8 mouse cellular contexts compared by ENCODE assay signal in genomic region chr8:86808239-86808638, GRCm38 (mm10).
A peak's percentile ranks its signal among the peaks of the same experiment; 100 is the strongest.
DNase-seq lines count a peak whose midpoint lies in the region; ATAC-seq and TF ChIP-seq lines count a peak whose summit lies in the region.

No protein-coding gene starts in this region.

- H3K36me3 ChIP-seq in heart, postnatal 0 days (replicated peaks; ENCODE audit: control insufficient read depth, insufficient read depth, low read length): no peaks in the 10 kb centered on the region
- H3K36me3 ChIP-seq in lung, embryonic 16.5 days (ENCODE audit: control insufficient read depth, insufficient read depth, low read length): no peaks in the 10 kb centered on the region
- no peaks in the 10 kb centered on the region for H3K36me3 ChIP-seq in hindbrain, embryonic 10.5 days
- H3K36me3 ChIP-seq in forebrain, embryonic 15.5 days: no peaks in the 10 kb centered on the region

- no peak overlapping the region for H3K9ac ChIP-seq in heart, postnatal 0 days (replicated peaks; ENCODE audit: low read depth, low read length)
- no peak overlapping the region for H3K9ac ChIP-seq in lung, embryonic 16.5 days (ENCODE audit: low read length)
- no peak overlapping the region for H3K9ac ChIP-seq in forebrain, embryonic 15.5 days (replicated peaks)

- H3K4me1 ChIP-seq in heart, postnatal 0 days (ENCODE audit: control insufficient read depth, insufficient read depth): no peaks in the 10 kb centered on the region
- H3K4me1 ChIP-seq in lung, embryonic 16.5 days (replicated peaks; ENCODE audit: control insufficient read depth, insufficient read depth, low read length): no peaks in the 10 kb centered on the region
- no peaks in the 10 kb centered on the region for H3K4me1 ChIP-seq in hindbrain, embryonic 10.5 days (replicated peaks)
- no peaks in the 10 kb centered on the region for H3K4me1 ChIP-seq in forebrain, embryonic 15.5 days

- no peak overlapping the region for H3K4me3 ChIP-seq in heart, postnatal 0 days (ENCODE audit: low read depth, low read length)
- H3K4me3 ChIP-seq in lung, embryonic 16.5 days (ENCODE audit: low read length): no peak overlapping the region
- H3K4me3 ChIP-seq in hindbrain, embryonic 10.5 days: no peak overlapping the region
- no peak overlapping the region for H3K4me3 ChIP-seq in forebrain, embryonic 15.5 days

- no peak for ATAC-seq in heart, postnatal 0 days (ENCODE audit: insufficient read depth, low read depth)
- 0 out of 2 replicates have a peak, but pooled peaks have one; percentile 36 for ATAC-seq in lung, embryonic 16.5 days (ENCODE audit: low read depth)
- no peak for ATAC-seq in erythroid progenitor cell, adult 5-6 weeks (replicated peaks; ENCODE audit: low FRiP score, poor library complexity, severe bottlenecking)
- ATAC-seq in forebrain, embryonic 15.5 days (replicated peaks): no peak

- 51% methylated on average over 5 of the region's 5 CpGs for WGBS in heart, postnatal 0 days
- 54% methylated on average over 5 of the region's 5 CpGs for WGBS in lung, embryonic 16.5 days
- 82% methylated on average over 5 of the region's 5 CpGs for WGBS in hindbrain, embryonic 10.5 days
- 77% methylated on average over 5 of the region's 5 CpGs for WGBS in forebrain, embryonic 15.5 days

- TF ChIP-seq EP300 in heart, postnatal 0 days (IDR thresholded peaks at IDR 0.05; ENCODE audit: low read depth): no peak

- H3K9me3 ChIP-seq in heart, postnatal 0 days (replicated peaks; ENCODE audit: control insufficient read depth, low read length): no peaks in the 10 kb centered on the region
- no peaks in the 10 kb centered on the region for H3K9me3 ChIP-seq in lung, embryonic 16.5 days (ENCODE audit: control insufficient read depth, low read length)
- no peaks in the 10 kb centered on the region for H3K9me3 ChIP-seq in hindbrain, embryonic 10.5 days
- H3K9me3 ChIP-seq in forebrain, embryonic 15.5 days: no peaks in the 10 kb centered on the region

- DNase-seq in heart, postnatal 0 days (ENCODE audit: low spot score): no peak
- no peak for DNase-seq in heart, adult 11 months
- DNase-seq in CD4-positive helper T cell, adult 2 months (ENCODE audit: low read depth, low spot score): peak; percentile 51
- DNase-seq in brain, embryonic 14.5 days (ENCODE audit: low read depth): no peak
- DNase-seq in hindbrain, embryonic 10.5 days (ENCODE audit: low spot score): no peak

- TF ChIP-seq CTCF in heart, postnatal 0 days (IDR thresholded peaks at IDR 0.05; ENCODE audit: low read depth): peak; percentile 34
- peak; percentile 13; the same call in 1 of the 2 replicates for TF ChIP-seq CTCF in brain, embryonic 14.5 days (IDR thresholded peaks at IDR 0.05; ENCODE audit: borderline replicate concordance, extremely low read depth, insufficient read depth, insufficient read length)

- no peak for TF ChIP-seq POLR2A in brain, embryonic 14.5 days (IDR thresholded peaks at IDR 0.05; ENCODE audit: borderline replicate concordance, extremely low read depth, insufficient read depth, insufficient read length, poor library complexity, severe bottlenecking)

- H3K27ac ChIP-seq in heart, postnatal 0 days (ENCODE audit: low read depth): no peak overlapping the region
- no peak overlapping the region for H3K27ac ChIP-seq in lung, embryonic 16.5 days (ENCODE audit: low read length)
- no peak overlapping the region for H3K27ac ChIP-seq in hindbrain, embryonic 10.5 days
- H3K27ac ChIP-seq in forebrain, embryonic 15.5 days (replicated peaks): no peak overlapping the region

- H3K27me3 ChIP-seq in heart, postnatal 0 days (ENCODE audit: control insufficient read depth, insufficient read depth, low read length): no peaks in the 10 kb centered on the region
- H3K27me3 ChIP-seq in lung, embryonic 16.5 days (ENCODE audit: control insufficient read depth, insufficient read depth, low read depth, low read length): no peaks in the 10 kb centered on the region
- H3K27me3 ChIP-seq in hindbrain, embryonic 10.5 days (ENCODE audit: insufficient read depth, poor library complexity, severe bottlenecking): no peaks in the 10 kb centered on the region
- H3K27me3 ChIP-seq in forebrain, embryonic 15.5 days: no peaks in the 10 kb centered on the region

- H3K4me2 ChIP-seq in heart, postnatal 0 days (ENCODE audit: low read depth, low read length): no peak overlapping the region
- no peak overlapping the region for H3K4me2 ChIP-seq in lung, embryonic 16.5 days (ENCODE audit: low read depth, low read length)
- H3K4me2 ChIP-seq in forebrain, embryonic 15.5 days (replicated peaks): no peak overlapping the region
